Mouse (Mus musculus) bone marrow, adult 2 months (tissue): Measurements from ENCODE around the gene Ube2u. TPM values are rescaled to one million over a fixed set of nuclear protein-coding genes. Genes with fewer than 3 reads are reported as not detected.

Source experiments
- H3K27ac ChIP-seq: fragments of 200-500 bp; 2 replicates; pipeline ENCODE4 v1.5.1; 2012; ENCODE audit warnings: low read depth, mild to moderate bottlenecking, control low read depth, inconsistent platforms, low read length; ENCODE audit not compliant: control insufficient read depth, poor library complexity, insufficient read depth
- H3K4me1 ChIP-seq: fragments of 200-500 bp; 2 replicates; pipeline ENCODE4 v1.6.1; 2011; ENCODE audit warnings: low read length; ENCODE audit not compliant: control insufficient read depth, insufficient read depth
- H3K4me3 ChIP-seq: fragments of 200-500 bp; replicated peaks from 2 replicates; pipeline ENCODE3; 2011; ENCODE audit warnings: mild to moderate bottlenecking, low read depth, low read length, control low read depth; ENCODE audit not compliant: control insufficient read depth
- CTCF ChIP-seq: fragments of 200-500 bp; IDR thresholded peaks from 2 replicates; pipeline ENCODE4 v1.5.1; 2011; ENCODE audit warnings: low read length, control low read depth; ENCODE audit not compliant: control insufficient read depth, insufficient read depth
- POLR2A ChIP-seq: fragments of 200-500 bp; IDR thresholded peaks from 2 replicates; pipeline ENCODE4 v1.6.1; 2011; ENCODE audit warnings: low read depth, mild to moderate bottlenecking, control low read depth, low read length, borderline replicate concordance; ENCODE audit not compliant: control insufficient read depth
- WGBS: fragments of 180-500 bp; shearing (Covaris S2); methylation state at CpG from one replicate; pipeline ENCODE4 v1.1.7; 2018; 5-methylcytosine and 5-hydroxymethylcytosine counted together
- polyA plus RNA-seq: library from polyadenylated mRNA; stranded (reverse); fragments of >200 nt; gene quantifications from 2 replicates; pipeline ENCODE4 v1.2.4, GENCODE M21; 2011; ENCODE audit warnings: low replicate concordance; ENCODE audit not compliant: missing spikeins, insufficient read depth, insufficient read length

The Ube2u gene
- polyA plus RNA-seq: not detected in 2 replicates

- H3K27ac ChIP-seq: no peak within 1 kb of the TSS
- 52% methylated on average over 15 of the region's 15 CpGs for WGBS
- no peaks in the 10 kb centered on the region for H3K4me1 ChIP-seq
- TF ChIP-seq POLR2A: no peak
- H3K4me3 ChIP-seq: no peak within 1 kb of the TSS
Observed at GRCm38 (mm10) chr4:100478592-100479321, at the start of gene Ube2u. TSS of gene Ube2u (plus strand) at chr4:100478849.

GRCm38 (mm10) chr4:100429371-100429900 lies 49.2 kb upstream of the Ube2u start:
- no peaks in the 10 kb centered on the region for H3K4me1 ChIP-seq
- WGBS: 76% methylated on average over 2 of the region's 2 CpGs
- H3K27ac ChIP-seq: no peak overlapping the region
- TF ChIP-seq POLR2A (no peak), CTCF (no peak)
- no peak overlapping the region for H3K4me3 ChIP-seq

- Histone ChIP-seq H3K27ac (no peak overlapping the region), H3K4me3 (no peak overlapping the region), H3K4me1 (no peaks in the 10 kb centered on the region)
- 73% methylated on average over 8 of the region's 8 CpGs for WGBS
- TF ChIP-seq POLR2A (no peak), CTCF (no peak)
Observed at GRCm38 (mm10) chr4:100435281-100436168, 43.1 kb upstream of the Ube2u start.

- Histone ChIP-seq H3K27ac (no peak overlapping the region), H3K4me1 (no peaks in the 10 kb centered on the region), H3K4me3 (no peak overlapping the region)
- TF ChIP-seq CTCF (no peak), POLR2A (no peak)
- 76% methylated on average over 4 of the region's 4 CpGs for WGBS
Observed at GRCm38 (mm10) chr4:100436169-100436547, 42.5 kb upstream of the Ube2u start.

GRCm38 (mm10) chr4:100446897-100447296 lies 31.8 kb upstream of the Ube2u start:
- TF ChIP-seq CTCF (no peak), POLR2A (no peak)
- Histone ChIP-seq H3K4me1 (no peaks in the 10 kb centered on the region), H3K27ac (no peak overlapping the region), H3K4me3 (no peak overlapping the region)
- WGBS: 24% methylated on average over 3 of the region's 3 CpGs

- Histone ChIP-seq H3K4me3 (no peak overlapping the region), H3K4me1 (no peaks in the 10 kb centered on the region), H3K27ac (no peak overlapping the region)
- WGBS: 74% methylated on average over 9 of the region's 9 CpGs
- TF ChIP-seq CTCF (no peak), POLR2A (no peak)
Observed at GRCm38 (mm10) chr4:100462493-100463120, 16.0 kb upstream of the Ube2u start.

- TF ChIP-seq POLR2A (no peak), CTCF (no peak)
- Histone ChIP-seq H3K27ac (no peak overlapping the region), H3K4me1 (no peaks in the 10 kb centered on the region; the same call in 1 of the 2 replicates), H3K4me3 (no peak overlapping the region)
- WGBS: 27% methylated on average over 3 of the region's 3 CpGs
Observed at GRCm38 (mm10) chr4:100488447-100488846, 9.8 kb downstream of the Ube2u start.

- H3K4me3 ChIP-seq: no peak overlapping the region
- 85% methylated on average over 3 of the region's 3 CpGs for WGBS
- no peaks in the 10 kb centered on the region; the same call in 1 of the 2 replicates for H3K4me1 ChIP-seq
- H3K27ac ChIP-seq: no peak overlapping the region
- TF ChIP-seq CTCF: no peak
- TF ChIP-seq POLR2A: no peak
Observed at GRCm38 (mm10) chr4:100495176-100495575, 16.5 kb downstream of the Ube2u start.
